Mouse (Mus musculus): ENCODE measurements around the gene Hao2. TPM values are rescaled to one million over a fixed set of nuclear protein-coding genes. Genes with fewer than 3 reads are reported as not detected.

Hao2 gene
- not detected in 2 replicates for total RNA-seq (2017)

DNA sequence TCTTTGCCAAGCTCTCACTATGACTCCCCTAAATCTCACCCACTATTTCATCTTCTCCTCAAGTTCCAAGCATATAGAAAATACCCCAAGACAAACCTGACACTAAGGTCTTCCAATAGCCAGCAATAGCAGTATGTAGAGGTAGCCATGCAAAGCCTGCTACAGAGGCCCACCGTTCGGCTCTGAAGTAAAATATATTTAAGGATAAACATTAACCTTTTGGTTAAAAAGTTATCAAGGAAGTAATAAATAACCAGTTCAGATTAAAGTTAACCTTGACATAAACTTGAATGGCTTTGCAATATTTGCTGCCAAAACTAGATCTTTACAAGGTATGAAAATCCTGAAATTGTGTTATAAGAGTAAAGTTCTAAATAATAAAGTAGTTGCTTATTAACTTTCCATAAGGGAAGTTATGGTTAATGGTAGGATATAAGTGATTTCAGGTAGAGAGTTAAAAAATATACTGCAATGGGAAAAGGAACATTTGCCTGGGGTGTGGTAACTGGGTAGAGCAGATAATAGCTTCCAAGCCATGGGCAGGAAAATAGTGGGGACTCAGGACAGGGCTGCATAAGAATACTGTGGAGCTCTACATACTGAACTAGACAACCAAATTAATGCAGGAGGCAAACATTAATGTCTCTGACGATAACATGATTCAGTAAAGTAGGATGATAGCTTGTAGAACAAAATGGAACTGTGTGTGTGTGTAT is at the start of gene Hao2:
Hao2 (minus strand) TSS at position 183 of the 716 bp plus-strand sequence.
- ATAC-seq (replicated peaks in 1 of 2; ENCODE audit: insufficient read depth in 1 of 2, low FRiP score in 2 of 2, low TSS enrichment in 1 of 2, low read depth in 1 of 2, poor library complexity in 2 of 2, severe bottlenecking in 2 of 2) = no peak

DNA sequence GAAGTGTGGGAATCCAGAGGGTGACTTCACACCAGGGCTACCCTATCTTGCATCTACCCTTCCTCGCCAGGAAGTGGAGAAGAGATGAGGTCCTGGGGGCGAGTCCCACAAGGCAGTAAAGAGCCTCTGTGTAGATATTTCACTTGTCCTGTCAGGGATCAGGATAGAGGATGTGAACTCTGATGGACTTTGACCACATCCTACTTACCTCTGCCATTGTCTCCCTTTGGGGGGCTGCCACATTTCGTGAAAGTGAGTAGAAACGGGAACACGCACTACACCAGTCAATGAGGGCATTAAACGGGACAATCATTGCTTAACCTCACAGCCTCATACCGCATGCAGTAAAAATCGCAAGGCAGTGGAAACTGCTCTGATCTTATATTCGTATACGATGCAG is 48.6 kb upstream of the Hao2 start:
- ATAC-seq (replicated peaks in 1 of 2; ENCODE audit: insufficient read depth in 1 of 2, low FRiP score in 2 of 2, low TSS enrichment in 1 of 2, low read depth in 1 of 2, poor library complexity in 2 of 2, severe bottlenecking in 2 of 2) = peak; percentile 27 to 44; a peak in 3 of 4 replicates

DNA sequence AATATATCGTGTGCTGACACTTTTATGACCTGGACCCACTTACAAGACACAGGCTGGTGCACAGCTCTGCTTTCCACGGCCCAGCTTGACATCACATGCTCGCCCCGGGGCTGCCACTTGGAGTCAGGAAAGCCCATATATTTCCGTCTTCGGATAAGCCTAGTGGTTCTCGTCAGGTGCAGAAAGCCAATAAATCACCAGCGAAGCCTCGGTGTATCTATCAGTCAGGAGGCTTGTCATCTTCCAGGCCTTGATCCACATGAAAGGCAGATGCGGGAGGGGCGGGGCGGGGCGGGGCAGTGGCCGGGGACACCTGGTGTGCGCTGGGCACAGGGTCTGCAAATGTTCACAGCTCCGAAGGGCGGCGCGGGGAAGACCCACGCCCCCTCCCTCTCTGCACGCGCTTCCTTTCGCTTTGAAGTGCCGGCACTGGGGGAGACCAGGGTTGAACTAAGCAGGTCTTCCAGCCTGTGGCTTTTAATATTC is 48.1 kb upstream of the Hao2 start:
- ATAC-seq (replicated peaks in 1 of 2; ENCODE audit: insufficient read depth in 1 of 2, low FRiP score in 2 of 2, low TSS enrichment in 1 of 2, low read depth in 1 of 2, poor library complexity in 2 of 2, severe bottlenecking in 2 of 2) = peak in 1 of 2 experiments; percentile 42; a peak in 3 of 4 replicates

DNA sequence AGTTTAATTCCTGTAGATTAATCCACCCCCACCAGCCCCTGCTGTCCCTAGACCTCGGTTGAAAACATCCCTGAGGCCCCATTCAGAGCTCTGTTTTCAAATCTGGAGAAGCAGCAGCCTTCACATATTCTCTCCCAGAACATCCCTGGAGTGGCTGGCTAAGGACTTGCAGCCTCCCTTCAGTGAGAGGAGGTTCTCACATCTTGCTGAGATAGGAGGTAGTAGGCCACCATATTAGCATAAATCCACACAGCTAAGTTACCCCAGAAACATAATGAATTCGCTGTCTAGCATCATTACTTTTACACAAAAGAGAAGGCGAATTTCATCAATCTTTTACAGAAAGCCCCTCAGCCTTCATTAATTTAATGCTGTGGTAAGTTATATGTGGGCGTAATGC is 47.2 kb upstream of the Hao2 start:
- no peak for ATAC-seq (replicated peaks in 1 of 2; ENCODE audit: insufficient read depth in 1 of 2, low FRiP score in 2 of 2, low TSS enrichment in 1 of 2, low read depth in 1 of 2, poor library complexity in 2 of 2, severe bottlenecking in 2 of 2)

DNA sequence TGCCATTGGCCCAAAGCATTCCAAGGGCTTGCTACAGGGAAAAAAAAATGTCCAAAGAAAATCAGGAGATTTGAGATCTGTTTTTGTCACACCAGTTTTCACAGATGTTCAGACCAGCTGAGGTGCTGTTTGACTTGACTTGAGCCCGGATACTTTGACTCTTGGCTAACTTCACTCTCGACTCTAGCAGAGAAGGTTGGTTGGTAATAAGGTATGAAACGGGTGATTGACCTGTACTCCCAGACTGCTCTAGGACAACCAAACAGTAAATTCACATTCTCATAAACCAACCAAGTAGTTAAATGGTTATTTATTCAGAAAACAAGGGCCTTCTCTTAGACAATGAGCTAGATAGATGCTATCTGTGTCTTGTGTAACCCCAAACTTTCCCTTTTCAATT is 43.4 kb upstream of the Hao2 start:
- ATAC-seq (replicated peaks in 1 of 2; ENCODE audit: insufficient read depth in 1 of 2, low FRiP score in 2 of 2, low TSS enrichment in 1 of 2, low read depth in 1 of 2, poor library complexity in 2 of 2, severe bottlenecking in 2 of 2) = no peak

DNA sequence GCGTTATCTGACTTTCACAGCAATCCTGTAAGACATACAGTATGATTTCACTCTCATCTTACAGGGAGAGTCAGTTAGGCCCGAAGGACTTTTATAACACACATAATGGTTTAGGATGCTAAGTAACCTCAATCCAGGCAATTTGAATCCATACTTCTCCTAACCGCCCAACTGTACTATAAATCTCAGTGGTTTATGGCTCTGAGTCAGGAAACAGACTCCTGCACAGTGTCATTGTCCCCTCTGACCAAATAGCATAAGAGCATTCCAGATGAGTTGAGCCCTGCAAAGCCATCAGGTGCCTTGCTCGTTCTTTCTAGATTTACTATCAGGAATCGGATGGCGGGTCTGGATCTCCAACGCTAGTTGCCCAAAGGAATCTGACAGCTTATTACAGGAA is 41.6 kb upstream of the Hao2 start:
- no peak for ATAC-seq (replicated peaks in 1 of 2; ENCODE audit: insufficient read depth in 1 of 2, low FRiP score in 2 of 2, low TSS enrichment in 1 of 2, low read depth in 1 of 2, poor library complexity in 2 of 2, severe bottlenecking in 2 of 2)

DNA sequence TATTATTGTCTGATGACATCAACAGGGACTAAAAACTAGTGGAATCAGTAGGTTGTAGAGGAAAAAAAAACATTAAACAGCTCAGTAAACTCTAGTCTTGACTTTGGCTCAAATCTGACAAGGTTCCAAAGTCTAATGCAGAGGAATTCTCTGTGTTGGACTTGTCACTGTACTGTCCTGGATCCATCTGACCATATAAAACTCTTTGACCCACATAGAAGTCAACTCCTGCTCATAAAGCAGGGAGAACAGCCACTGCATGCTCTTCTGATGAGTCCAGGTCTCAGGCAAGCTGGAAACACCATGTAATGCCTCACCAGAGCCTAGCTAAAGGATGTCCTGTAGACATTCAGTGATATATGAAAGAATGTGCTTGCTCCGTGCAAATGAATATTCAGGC is 41.0 kb upstream of the Hao2 start:
- ATAC-seq (replicated peaks in 1 of 2; ENCODE audit: insufficient read depth in 1 of 2, low FRiP score in 2 of 2, low TSS enrichment in 1 of 2, low read depth in 1 of 2, poor library complexity in 2 of 2, severe bottlenecking in 2 of 2) = no peak

DNA sequence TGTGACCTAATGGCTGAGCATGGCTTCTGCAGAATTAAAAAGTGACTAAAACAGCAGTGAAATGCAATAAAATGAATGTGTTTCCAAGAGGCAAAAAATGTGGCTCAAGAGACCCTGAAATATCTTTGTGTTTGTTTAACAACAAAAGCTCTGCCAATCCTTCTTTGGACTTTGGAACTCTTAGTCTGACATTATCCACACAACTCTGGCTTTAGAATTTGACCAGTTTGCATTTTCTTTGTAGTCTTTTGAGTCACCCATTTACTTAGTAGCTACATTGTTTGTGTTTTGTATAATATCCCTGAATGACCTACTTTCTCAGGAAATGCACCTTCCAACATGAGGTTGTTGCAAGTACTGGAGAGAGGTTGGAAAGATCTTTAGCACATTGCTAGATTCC is 39.4 kb upstream of the Hao2 start:
- no peak for ATAC-seq (replicated peaks in 1 of 2; ENCODE audit: insufficient read depth in 1 of 2, low FRiP score in 2 of 2, low TSS enrichment in 1 of 2, low read depth in 1 of 2, poor library complexity in 2 of 2, severe bottlenecking in 2 of 2)

DNA sequence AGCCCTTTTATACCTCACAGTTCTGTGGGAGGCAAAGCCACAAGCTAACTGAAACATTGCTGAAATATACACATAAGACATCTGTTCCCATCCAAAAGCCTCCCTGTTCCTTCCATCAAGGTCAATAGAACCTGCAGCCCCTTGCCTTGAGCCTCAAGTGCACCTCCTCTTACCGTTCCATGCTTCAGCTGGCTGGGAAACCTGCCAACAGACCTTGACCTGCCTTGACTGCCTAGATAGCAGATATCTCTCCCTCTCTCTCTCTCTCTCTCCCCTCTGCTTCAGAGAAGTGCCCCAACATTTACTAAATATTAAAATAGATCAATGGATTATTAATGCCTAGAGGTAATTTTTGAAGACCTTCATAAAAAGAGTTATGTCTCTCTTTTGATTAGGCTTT is 38.8 kb upstream of the Hao2 start:
- no peak for ATAC-seq (replicated peaks in 1 of 2; ENCODE audit: insufficient read depth in 1 of 2, low FRiP score in 2 of 2, low TSS enrichment in 1 of 2, low read depth in 1 of 2, poor library complexity in 2 of 2, severe bottlenecking in 2 of 2)

DNA sequence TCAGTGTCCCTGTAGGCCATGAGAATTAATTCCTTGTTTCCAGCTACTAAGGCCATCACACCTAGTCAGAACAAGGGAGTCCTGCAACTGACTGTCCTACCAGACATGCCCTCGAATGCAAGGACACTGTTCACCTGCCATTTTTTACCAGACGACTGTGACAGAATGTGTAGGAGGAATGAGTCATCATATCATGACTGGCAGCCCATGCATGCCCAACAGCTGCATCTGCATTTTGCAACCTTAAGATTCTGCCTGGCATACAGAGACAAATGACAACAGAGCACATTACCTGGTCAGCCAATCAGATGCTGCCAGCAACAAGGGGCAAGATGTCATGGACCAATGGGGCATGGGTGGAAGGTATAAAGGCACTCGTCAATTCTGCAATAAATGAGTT is 27.4 kb upstream of the Hao2 start:
- ATAC-seq (replicated peaks in 1 of 2; ENCODE audit: insufficient read depth in 1 of 2, low FRiP score in 2 of 2, low TSS enrichment in 1 of 2, low read depth in 1 of 2, poor library complexity in 2 of 2, severe bottlenecking in 2 of 2) = no peak

DNA sequence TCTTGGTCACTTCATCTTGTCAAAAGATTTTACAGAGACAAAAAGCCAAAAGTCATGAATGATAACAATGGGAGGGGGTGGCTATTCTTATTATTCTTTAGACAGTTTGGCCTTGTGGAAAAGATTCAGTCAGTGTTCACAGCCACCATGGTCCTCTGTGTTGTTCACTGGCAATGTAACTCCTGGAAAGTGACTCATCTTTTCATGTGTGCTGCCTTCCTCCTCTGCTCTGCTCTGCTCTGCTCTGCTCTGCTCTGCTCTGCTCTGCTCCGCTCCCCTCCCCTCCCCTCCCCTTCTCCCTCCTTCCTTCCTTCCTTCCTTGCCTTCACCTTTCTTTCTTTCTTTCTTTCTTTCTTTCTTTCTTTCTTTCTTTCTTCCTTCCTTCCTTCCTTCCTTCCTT is 24.2 kb upstream of the Hao2 start:
- no peak for ATAC-seq (replicated peaks in 1 of 2; ENCODE audit: insufficient read depth in 1 of 2, low FRiP score in 2 of 2, low TSS enrichment in 1 of 2, low read depth in 1 of 2, poor library complexity in 2 of 2, severe bottlenecking in 2 of 2)

DNA sequence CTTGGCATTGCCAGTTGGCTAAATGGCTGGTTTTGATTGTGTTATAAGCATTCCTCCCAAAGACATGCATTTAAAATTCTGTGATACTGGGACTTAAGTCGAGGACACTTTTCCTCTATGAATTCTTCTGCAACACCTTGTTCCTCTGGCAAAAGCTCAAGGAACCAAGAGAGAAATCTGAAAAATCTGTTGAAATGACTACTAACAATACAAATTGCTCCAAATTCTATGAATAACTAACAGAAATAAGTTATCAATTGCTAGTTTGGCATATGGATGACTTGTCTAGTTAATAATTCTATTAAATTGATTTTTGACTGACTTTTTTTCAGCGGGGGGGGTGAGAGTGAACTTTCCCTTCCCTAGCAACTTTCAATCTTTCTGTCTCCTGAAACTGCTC is 23.8 kb upstream of the Hao2 start:
- no peak for ATAC-seq (replicated peaks in 1 of 2; ENCODE audit: insufficient read depth in 1 of 2, low FRiP score in 2 of 2, low TSS enrichment in 1 of 2, low read depth in 1 of 2, poor library complexity in 2 of 2, severe bottlenecking in 2 of 2)

DNA sequence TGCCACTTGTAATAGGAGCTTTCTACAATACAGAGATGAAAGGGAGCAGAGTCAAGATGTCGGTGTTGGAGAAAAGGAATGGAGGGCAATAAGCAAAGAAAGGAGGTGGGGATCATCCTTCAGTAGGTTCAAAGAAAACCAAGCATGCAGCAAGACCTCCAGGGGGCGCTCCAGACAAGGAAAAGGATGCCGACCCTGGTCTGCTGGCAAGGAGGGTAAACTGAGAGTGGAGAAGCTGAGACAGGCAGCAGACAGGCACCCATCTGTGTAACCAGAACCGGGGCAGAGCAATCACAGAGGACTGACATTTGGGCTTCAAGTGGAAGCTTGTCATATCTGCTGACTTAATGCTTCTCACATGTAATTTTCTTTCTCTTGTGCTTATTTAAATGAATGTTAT is 22.6 kb upstream of the Hao2 start:
- ATAC-seq (replicated peaks in 1 of 2; ENCODE audit: insufficient read depth in 1 of 2, low FRiP score in 2 of 2, low TSS enrichment in 1 of 2, low read depth in 1 of 2, poor library complexity in 2 of 2, severe bottlenecking in 2 of 2) = peak; percentile 37 to 58; a peak in 1 of 4 replicates

DNA sequence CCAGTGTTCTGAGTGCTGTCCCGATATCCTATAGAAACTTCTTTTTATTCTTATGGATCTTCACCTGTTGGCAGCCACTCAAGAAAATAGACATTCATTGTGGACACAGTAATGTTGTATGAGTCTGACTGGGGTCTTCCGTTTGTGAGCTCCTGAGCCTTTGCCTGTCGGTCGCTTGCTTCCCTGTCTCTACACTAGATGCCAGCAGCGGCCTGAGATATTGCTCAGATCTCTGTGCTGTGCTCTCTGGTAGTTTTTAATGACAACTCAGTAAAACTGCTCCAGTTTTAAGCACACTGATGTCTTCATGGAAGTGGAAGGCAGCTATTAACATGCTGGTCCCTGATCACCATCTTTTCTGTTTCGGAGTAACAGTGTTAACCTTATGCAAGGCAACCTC is 20.6 kb upstream of the Hao2 start:
- no peak for ATAC-seq (replicated peaks in 1 of 2; ENCODE audit: insufficient read depth in 1 of 2, low FRiP score in 2 of 2, low TSS enrichment in 1 of 2, low read depth in 1 of 2, poor library complexity in 2 of 2, severe bottlenecking in 2 of 2)

DNA sequence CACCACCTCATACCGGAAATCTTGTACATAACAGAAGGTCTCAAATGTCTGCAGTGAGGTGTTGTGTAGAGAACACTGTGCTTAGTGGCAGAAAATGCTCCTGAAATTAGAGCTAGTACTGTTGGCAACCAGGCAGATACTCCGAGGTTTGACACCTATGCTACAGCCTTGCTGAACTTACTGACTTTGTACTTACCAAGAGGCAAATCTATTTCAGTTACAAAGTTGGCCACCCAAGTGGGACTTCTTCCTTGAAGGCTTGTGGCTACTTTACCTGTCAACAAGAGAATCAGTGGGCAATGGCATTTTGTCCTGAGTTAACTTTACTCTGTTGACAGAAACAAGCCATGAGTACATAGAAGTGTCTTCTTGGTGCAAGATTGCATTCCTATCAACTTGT is 4.6 kb upstream of the Hao2 start:
- no peak for ATAC-seq (replicated peaks in 1 of 2; ENCODE audit: insufficient read depth in 1 of 2, low FRiP score in 2 of 2, low TSS enrichment in 1 of 2, low read depth in 1 of 2, poor library complexity in 2 of 2, severe bottlenecking in 2 of 2)

DNA sequence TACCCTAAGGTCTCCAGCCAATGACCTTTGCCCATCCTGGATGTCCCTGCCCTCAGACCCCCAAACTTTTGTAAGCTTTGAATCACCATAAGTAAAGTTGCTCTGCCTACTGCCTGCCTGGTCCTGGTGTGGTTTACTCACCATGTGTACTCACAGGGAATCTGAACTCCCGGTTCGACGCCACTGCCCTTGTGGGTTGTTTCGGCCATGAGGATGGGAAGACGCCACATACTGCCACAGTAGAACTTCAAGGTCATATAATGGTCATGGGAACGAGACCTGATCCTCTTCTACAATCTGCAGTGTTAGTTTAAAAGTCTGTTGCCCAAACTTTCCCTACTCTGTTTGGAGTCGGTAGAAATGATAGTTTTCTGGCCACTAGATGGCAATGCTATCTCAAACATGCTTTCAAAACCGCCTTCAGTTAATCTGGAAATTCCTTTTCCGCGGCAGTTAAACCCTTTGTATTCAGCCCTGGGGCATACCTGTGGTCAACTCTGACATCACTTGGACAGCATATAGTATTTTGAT is 2.1 kb upstream of the Hao2 start:
- ATAC-seq (replicated peaks in 1 of 2; ENCODE audit: insufficient read depth in 1 of 2, low FRiP score in 2 of 2, low TSS enrichment in 1 of 2, low read depth in 1 of 2, poor library complexity in 2 of 2, severe bottlenecking in 2 of 2) = peak; percentile 45 to 65; a peak in 3 of 4 replicates

DNA sequence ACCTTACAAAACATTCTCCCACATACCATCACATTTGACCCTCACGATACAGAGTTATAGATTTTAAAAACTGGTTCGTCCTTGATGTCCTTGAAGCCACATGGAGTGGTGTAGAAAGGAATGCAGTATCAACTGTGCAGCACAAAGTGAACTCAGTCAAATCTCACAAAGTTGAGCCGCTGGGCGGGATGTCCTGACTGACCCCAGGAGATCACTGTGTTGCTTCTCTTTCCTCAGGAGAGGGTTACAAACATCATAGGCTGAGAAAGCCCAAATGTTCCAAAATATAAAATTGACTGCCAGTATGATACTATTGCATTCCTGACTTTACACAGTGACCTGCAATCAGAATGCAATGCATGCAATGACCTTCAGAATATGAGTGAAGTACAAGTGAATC is 2.6 kb downstream of the Hao2 start:
- ATAC-seq (replicated peaks in 1 of 2; ENCODE audit: insufficient read depth in 1 of 2, low FRiP score in 2 of 2, low TSS enrichment in 1 of 2, low read depth in 1 of 2, poor library complexity in 2 of 2, severe bottlenecking in 2 of 2) = no peak

DNA sequence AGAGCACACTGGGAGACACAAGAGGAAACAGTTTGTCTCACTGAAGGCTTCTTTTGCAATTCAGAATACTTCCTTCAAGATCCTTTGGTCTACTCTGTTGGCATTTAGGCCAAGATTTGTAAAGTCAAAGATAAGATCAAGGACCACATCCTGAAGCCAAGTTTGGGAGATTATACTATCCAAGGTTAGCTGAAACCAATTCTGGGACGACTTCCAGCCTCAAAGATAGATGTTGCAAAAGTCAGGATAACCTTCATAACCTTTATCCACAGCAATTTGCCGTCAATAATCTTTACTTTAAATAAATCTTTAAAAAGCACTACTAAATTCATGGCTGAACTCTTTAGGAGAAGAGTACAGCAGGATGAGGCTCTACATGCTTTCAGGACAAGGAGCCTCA is 4.8 kb downstream of the Hao2 start:
- no peak for ATAC-seq (replicated peaks in 1 of 2; ENCODE audit: insufficient read depth in 1 of 2, low FRiP score in 2 of 2, low TSS enrichment in 1 of 2, low read depth in 1 of 2, poor library complexity in 2 of 2, severe bottlenecking in 2 of 2)

DNA sequence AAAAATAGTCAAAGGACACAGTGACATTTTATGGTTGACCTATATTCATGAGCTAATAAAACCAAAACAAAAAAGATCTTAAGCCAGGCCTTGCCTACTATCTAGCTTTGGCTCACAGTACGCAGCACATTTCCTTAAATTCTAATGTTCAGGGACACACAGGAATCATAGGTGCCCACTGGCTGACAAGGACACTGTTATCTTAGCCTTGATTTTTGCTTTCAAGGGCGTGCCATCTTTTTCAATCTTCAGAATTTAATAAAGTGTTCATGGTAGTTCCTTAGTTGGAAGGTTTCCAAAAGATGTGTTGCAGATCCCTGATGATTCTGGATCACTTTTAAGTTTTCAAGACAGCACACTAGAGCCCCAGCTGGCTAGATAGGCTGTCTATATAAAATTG is 12.2 kb downstream of the Hao2 start:
- ATAC-seq (replicated peaks in 1 of 2; ENCODE audit: insufficient read depth in 1 of 2, low FRiP score in 2 of 2, low TSS enrichment in 1 of 2, low read depth in 1 of 2, poor library complexity in 2 of 2, severe bottlenecking in 2 of 2) = no peak
